In genomic region chr2:128543495-128543894, GRCm38 (mm10) we compare ENCODE assay signal across 18 mouse cellular contexts. TPM values are rescaled to one million over a fixed set of nuclear protein-coding genes. Genes with fewer than 3 reads are reported as not detected.
DNase-seq lines count a peak whose midpoint lies in the region; ATAC-seq and TF ChIP-seq lines count a peak whose summit lies in the region.
"Had no signal": no experiment of that assay in that cellular context is flagged by ENCODE, and none has a peak within 500 bp of the region (broad histone marks: within the 10 kb centered on the region; RNA-seq: fewer than 3 reads in every experiment).

No protein-coding gene starts in this region.

- TF ChIP-seq POLR2A in lung, adult 2 months (IDR thresholded peaks at IDR 0.05; ENCODE audit: borderline replicate concordance, extremely low read depth, low read depth, low read length), result no peak

- no peak for TF ChIP-seq EP300 in stomach, postnatal 0 days (optimal IDR thresholded peaks at IDR 0.05)

- DNase-seq in lung, adult 2 months, result no peak
- no peak for DNase-seq in embryonic facial prominence, embryonic 10.5 days (ENCODE audit: low spot score)
- DNase-seq in limb, embryonic 11.5 days (ENCODE audit: low spot score), result no peak
- DNase-seq in stomach, postnatal 0 days (ENCODE audit: low spot score), result no peak
- DNase-seq in left cerebral cortex, adult 9 months (ENCODE audit: low spot score in 2 of 2), result no peak
- no peak for DNase-seq in spleen, postnatal 10 days (ENCODE audit: low spot score in 2 of 2)
- DNase-seq: adrenal gland, postnatal 36 days; cerebellum, postnatal 14 days; gastrocnemius, postnatal 14 days; heart, postnatal 4 days; kidney, postnatal 10 days had no signal

- TF ChIP-seq CTCF in lung, adult 2 months (IDR thresholded peaks at IDR 0.05; ENCODE audit: insufficient read depth, low read length), result no peak
- 0 out of 2 replicates have a peak, but pooled peaks have one; percentile 22 for TF ChIP-seq CTCF in stomach, postnatal 0 days (IDR thresholded peaks at IDR 0.05; ENCODE audit: low read depth)

- H3K4me2 ChIP-seq in lung, embryonic 15.5 days, result no peak overlapping the region
- H3K4me2 ChIP-seq in limb, embryonic 11.5 days (ENCODE audit: low read depth, severe bottlenecking), result no peak overlapping the region
- no peak overlapping the region for H3K4me2 ChIP-seq in stomach, postnatal 0 days (replicated peaks; ENCODE audit: low read depth)
- H3K4me2 ChIP-seq: heart, embryonic 12.5 days; neural tube, embryonic 12.5 days had no signal

- 69% methylated on average over 8 of the region's 8 CpGs for WGBS in lung, embryonic 15.5 days
- WGBS in lung, adult 2 months, result 75% methylated on average over 8 of the region's 8 CpGs
- 79% methylated on average over 8 of the region's 8 CpGs for WGBS in embryonic facial prominence, embryonic 10.5 days
- WGBS in limb, embryonic 11.5 days, result 59% methylated on average over 8 of the region's 8 CpGs
- WGBS in stomach, postnatal 0 days, result 69% methylated on average over 8 of the region's 8 CpGs

- H3K27ac ChIP-seq in lung, embryonic 15.5 days, result peak overlapping the region; percentile 73; the same call in 1 of the 2 replicates
- H3K27ac ChIP-seq in embryonic facial prominence, embryonic 10.5 days (replicated peaks), result peak overlapping the region; percentile 60
- H3K27ac ChIP-seq in limb, embryonic 11.5 days (replicated peaks; ENCODE audit: low read depth, low read length), result peak overlapping the region; percentile 75; the same call in 1 of the 2 replicates
- no peak overlapping the region for H3K27ac ChIP-seq in stomach, postnatal 0 days (replicated peaks)
- H3K27ac ChIP-seq: liver, embryonic 14.5 days; neural tube, embryonic 12.5 days had no signal

- no peaks in the 10 kb centered on the region for H3K9me3 ChIP-seq in lung, embryonic 15.5 days
- no peaks in the 10 kb centered on the region for H3K9me3 ChIP-seq in embryonic facial prominence, embryonic 10.5 days
- no peaks in the 10 kb centered on the region for H3K9me3 ChIP-seq in limb, embryonic 11.5 days (ENCODE audit: control insufficient read depth, low read length)
- no peaks in the 10 kb centered on the region for H3K9me3 ChIP-seq in stomach, postnatal 0 days (ENCODE audit: control insufficient read depth, low read length)
- H3K9me3 ChIP-seq: neural tube, embryonic 12.5 days had no signal

- no peak for ATAC-seq in lung, embryonic 15.5 days (ENCODE audit: borderline replicate concordance, extremely low read depth, low FRiP score, low TSS enrichment)
- no peak for ATAC-seq in limb, embryonic 11.5 days (ENCODE audit: insufficient number of reproducible peaks, low FRiP score, low TSS enrichment, low read depth)
- no peak for ATAC-seq in stomach, postnatal 0 days (ENCODE audit: low FRiP score, low TSS enrichment)
- ATAC-seq: inflammation-experienced regulatory T-cells, adult 6 months had no signal

- no peaks in the 10 kb centered on the region for H3K36me3 ChIP-seq in lung, embryonic 15.5 days
- H3K36me3 ChIP-seq in embryonic facial prominence, embryonic 10.5 days (replicated peaks), result no peaks in the 10 kb centered on the region
- no peaks in the 10 kb centered on the region for H3K36me3 ChIP-seq in limb, embryonic 11.5 days (ENCODE audit: control insufficient read depth, insufficient read depth, low read length)
- no peaks in the 10 kb centered on the region for H3K36me3 ChIP-seq in stomach, postnatal 0 days (ENCODE audit: control insufficient read depth, insufficient read depth, low read length)
- H3K36me3 ChIP-seq: heart, embryonic 12.5 days; neural tube, embryonic 12.5 days had no signal

- H3K4me3 ChIP-seq in lung, embryonic 15.5 days, result no peak overlapping the region
- no peak overlapping the region for H3K4me3 ChIP-seq in lung, adult 2 months (replicated peaks; ENCODE audit: extremely low read depth, low read depth, low read length)
- H3K4me3 ChIP-seq in embryonic facial prominence, embryonic 10.5 days, result no peak overlapping the region
- H3K4me3 ChIP-seq in limb, embryonic 11.5 days (ENCODE audit: low read depth, low read length), result no peak overlapping the region
- H3K4me3 ChIP-seq in stomach, postnatal 0 days (ENCODE audit: low read depth, low read length), result no peak overlapping the region
- H3K4me3 ChIP-seq: heart, embryonic 12.5 days; neural tube, embryonic 12.5 days had no signal

- H3K9ac ChIP-seq in lung, embryonic 15.5 days, result no peak overlapping the region
- H3K9ac ChIP-seq in limb, embryonic 11.5 days (ENCODE audit: low read length), result no peak overlapping the region
- no peak overlapping the region for H3K9ac ChIP-seq in stomach, postnatal 0 days (ENCODE audit: low read length)
- H3K9ac ChIP-seq: heart, embryonic 12.5 days; liver, embryonic 14.5 days; neural tube, embryonic 12.5 days had no signal

- peaks cover 34% of the 10 kb centered on the region for H3K4me1 ChIP-seq in lung, embryonic 15.5 days
- H3K4me1 ChIP-seq in lung, adult 2 months (ENCODE audit: control insufficient read depth, insufficient read depth, low read length), result peaks cover 2% of the 10 kb centered on the region; the same call in 1 of the 2 replicates
- peaks cover 20% of the 10 kb centered on the region for H3K4me1 ChIP-seq in embryonic facial prominence, embryonic 10.5 days
- 0 out of 2 replicates have a peak, but pooled peaks cover 6% of the 10 kb centered on the region for H3K4me1 ChIP-seq in limb, embryonic 11.5 days (ENCODE audit: control insufficient read depth, insufficient read depth, low read length)
- no peaks in the 10 kb centered on the region; the same call in 1 of the 2 replicates for H3K4me1 ChIP-seq in stomach, postnatal 0 days (replicated peaks; ENCODE audit: control insufficient read depth, insufficient read depth)
- H3K4me1 ChIP-seq: heart, embryonic 12.5 days had no signal

- no peaks in the 10 kb centered on the region for H3K27me3 ChIP-seq in lung, embryonic 15.5 days
- H3K27me3 ChIP-seq in embryonic facial prominence, embryonic 10.5 days (replicated peaks; ENCODE audit: low read depth, poor library complexity, severe bottlenecking), result no peaks in the 10 kb centered on the region
- H3K27me3 ChIP-seq in limb, embryonic 11.5 days (ENCODE audit: control insufficient read depth, insufficient read depth, low read length), result no peaks in the 10 kb centered on the region
- no peaks in the 10 kb centered on the region for H3K27me3 ChIP-seq in stomach, postnatal 0 days (ENCODE audit: control insufficient read depth, insufficient read depth, low read length)
- H3K27me3 ChIP-seq: heart, embryonic 12.5 days; neural tube, embryonic 12.5 days had no signal

RNA-seq across cellular contexts. Expression of gene Spdye4c, which starts 47.5 kb away (rescaled TPM):
- polyA plus RNA-seq in lung, embryonic 15.5 days (2015; fragmentation: Nextera tagmentation; extraction: Ambion mirVana), result not detected in 2 replicates
- not detected in 2 replicates for polyA plus RNA-seq in lung, adult 2 months (2012; rRNA removed)
- not detected in 2 replicates for polyA plus RNA-seq in embryonic facial prominence, embryonic 10.5 days (2016; fragmentation: Nextera tagmentation; extraction: Ambion mirVana)
- not detected in 2 replicates for polyA plus RNA-seq in limb, embryonic 11.5 days (2014; fragmentation: Nextera tagmentation; extraction: Ambion mirVana)
- polyA plus RNA-seq in stomach, postnatal 0 days (2015; fragmentation: Nextera tagmentation; extraction: Ambion mirVana), result not detected in 2 replicates
- polyA plus RNA-seq: embryonic facial prominence, embryonic 11.5 days; heart, embryonic 12.5 days; inflammation-experienced regulatory T-cells, adult 6 months; liver, embryonic 14.5 days; midbrain, postnatal 0 days; neural tube, embryonic 12.5 days had no signal
